Mouse (Mus musculus) hindbrain, embryonic 16.5 days (tissue): Measurements from ENCODE around the gene Srebf1. TPM values are rescaled to one million over a fixed set of nuclear protein-coding genes. Genes with fewer than 3 reads are reported as not detected.

Experiments used
- ATAC-seq: fragments of 200-750 bp; cut with Nextera tagmentation; 2 replicates; pipeline ENCODE4 v1.8.0; 2017; ENCODE audit warnings: moderate TSS enrichment, moderate library complexity
- H3K27ac ChIP-seq: fragments of 300-500 bp; sonication (generic); 2 replicates; pipeline ENCODE4 v1.5.1; 2014; ENCODE audit warnings: low read depth, mild to moderate bottlenecking, control low read depth, low read length, moderate library complexity
- H3K27me3 ChIP-seq: fragments of 300-500 bp; sonication (generic); replicated peaks from 2 replicates; pipeline ENCODE4 v1.6.1; 2014; ENCODE audit warnings: low read length; ENCODE audit not compliant: control insufficient read depth, insufficient read depth
- H3K36me3 ChIP-seq: fragments of 300-500 bp; sonication (generic); 2 replicates; pipeline ENCODE4 v1.6.1; 2014; ENCODE audit warnings: mild to moderate bottlenecking, low read length, moderate library complexity, mixed read lengths; ENCODE audit not compliant: control insufficient read depth, insufficient read depth
- H3K4me1 ChIP-seq: fragments of 300-500 bp; sonication (generic); 2 replicates; pipeline ENCODE4 v1.6.1; 2014; ENCODE audit warnings: low read depth, low read length; ENCODE audit not compliant: control insufficient read depth, insufficient read depth
- H3K4me2 ChIP-seq: fragments of 300-500 bp; sonication (generic); 2 replicates; pipeline ENCODE4 v1.6.1; 2014; ENCODE audit warnings: mild to moderate bottlenecking, low read length, control low read depth, moderate library complexity
- H3K4me3 ChIP-seq: fragments of 300-500 bp; sonication (generic); 2 replicates; pipeline ENCODE4 v1.5.1; 2014; ENCODE audit warnings: mild to moderate bottlenecking, low read length, control low read depth, moderate library complexity
- H3K9ac ChIP-seq: fragments of 300-500 bp; sonication (generic); 2 replicates; pipeline ENCODE4 v1.6.1; 2014; ENCODE audit warnings: low read depth, mild to moderate bottlenecking, control low read depth, low read length, moderate library complexity
- H3K9me3 ChIP-seq: fragments of 300-500 bp; sonication (generic); 2 replicates; pipeline ENCODE4 v1.6.1; 2014; ENCODE audit warnings: mild to moderate bottlenecking, low read length, moderate library complexity; ENCODE audit not compliant: control insufficient read depth
- WGBS: fragments of 180-500 bp; shearing (Covaris S2); extraction: QIAGEN DNeasy Blood & Tissue Kit; methylation state at CpG from one replicate; pipeline ENCODE4 v1.1.7; 2014; 5-methylcytosine and 5-hydroxymethylcytosine counted together
- polyA plus RNA-seq: library from polyadenylated mRNA; unstranded; fragments of >200 nt; fragmentation: Nextera tagmentation; extraction: Ambion mirVana; gene quantifications from 2 replicates; pipeline ENCODE4 v1.2.1, GENCODE M21; 2015

The Srebf1 gene
- polyA plus RNA-seq, 1 experiment from 2014 or later: 42.5 TPM

- WGBS: 69% methylated on average over 11 of the region's 11 CpGs
- Histone ChIP-seq H3K4me1 (peaks cover 8% of the 10 kb centered on the region), H3K27me3 (no peaks in the 10 kb centered on the region), H3K4me3 (no peak overlapping the region), H3K4me2 (no peak overlapping the region), H3K36me3 (peaks cover 14% of the 10 kb centered on the region), H3K9ac (no peak overlapping the region), H3K27ac (no peak overlapping the region), H3K9me3 (no peaks in the 10 kb centered on the region)
- ATAC-seq: no peak
Measured at GRCm38 (mm10) chr11:60244503-60245143, 22.2 kb upstream of the Srebf1 start.

GRCm38 (mm10) chr11:60240509-60240908 lies 18.1 kb upstream of the Srebf1 start:
- Histone ChIP-seq H3K9ac (no peak overlapping the region), H3K9me3 (no peaks in the 10 kb centered on the region), H3K4me1 (no peaks in the 10 kb centered on the region), H3K27me3 (no peaks in the 10 kb centered on the region), H3K27ac (no peak overlapping the region), H3K4me3 (no peak overlapping the region), H3K36me3 (peaks cover 20% of the 10 kb centered on the region), H3K4me2 (no peak overlapping the region)
- no peak for ATAC-seq
- 80% methylated on average over 4 of the region's 4 CpGs for WGBS

GRCm38 (mm10) chr11:60235351-60235750 lies 13.0 kb upstream of the Srebf1 start:
- H3K4me1 ChIP-seq: peaks cover 3% of the 10 kb centered on the region
- H3K27ac ChIP-seq: no peak overlapping the region
- no peak for ATAC-seq
- no peak overlapping the region for H3K4me2 ChIP-seq
- H3K27me3 ChIP-seq: no peaks in the 10 kb centered on the region
- H3K36me3 ChIP-seq: peaks cover 9% of the 10 kb centered on the region
- no peaks in the 10 kb centered on the region for H3K9me3 ChIP-seq
- H3K9ac ChIP-seq: no peak overlapping the region
- H3K4me3 ChIP-seq: no peak overlapping the region
- 85% methylated on average over 5 of the region's 5 CpGs for WGBS

GRCm38 (mm10) chr11:60233235-60233634 lies 10.9 kb upstream of the Srebf1 start:
- Histone ChIP-seq H3K4me1 (peaks cover 3% of the 10 kb centered on the region), H3K4me3 (no peak overlapping the region), H3K9ac (no peak overlapping the region), H3K27me3 (no peaks in the 10 kb centered on the region), H3K4me2 (no peak overlapping the region), H3K27ac (no peak overlapping the region), H3K9me3 (no peaks in the 10 kb centered on the region), H3K36me3 (peaks cover 8% of the 10 kb centered on the region)
- ATAC-seq: 0 out of 2 replicates have a peak, but pooled peaks have one; percentile 47
- WGBS: 54% methylated on average over 8 of the region's 8 CpGs

- H3K4me1 ChIP-seq: peaks cover 3% of the 10 kb centered on the region
- H3K27ac ChIP-seq: no peak overlapping the region
- H3K9me3 ChIP-seq: no peaks in the 10 kb centered on the region
- H3K36me3 ChIP-seq: peaks cover 8% of the 10 kb centered on the region
- no peak for ATAC-seq
- 80% methylated on average over 14 of the region's 14 CpGs for WGBS
- no peak overlapping the region for H3K4me2 ChIP-seq
- H3K27me3 ChIP-seq: no peaks in the 10 kb centered on the region
- H3K4me3 ChIP-seq: no peak overlapping the region
- H3K9ac ChIP-seq: no peak overlapping the region
Measured at GRCm38 (mm10) chr11:60232441-60233058, 10.2 kb upstream of the Srebf1 start.

DNA sequence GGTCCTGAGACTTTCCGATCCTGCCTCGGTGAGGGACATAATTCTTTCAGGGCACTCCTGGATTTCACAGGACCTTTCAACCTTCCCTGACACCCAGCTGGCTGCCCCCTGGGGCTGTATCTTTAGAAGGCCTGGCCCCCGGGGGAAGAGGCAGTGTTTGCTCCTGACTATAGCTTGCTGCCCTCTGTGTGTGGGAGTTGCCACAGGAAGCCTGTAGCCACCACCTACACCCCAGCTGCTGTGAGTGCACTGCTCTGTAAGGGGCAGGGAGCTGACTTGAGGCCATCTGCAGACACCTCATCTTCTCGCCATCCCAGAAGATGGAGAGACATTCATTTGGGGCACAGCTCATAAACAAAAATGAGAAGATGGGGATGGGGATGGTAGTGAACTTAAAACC lies 9.6 kb upstream of the Srebf1 start:
- Histone ChIP-seq H3K4me1 (peaks cover 3% of the 10 kb centered on the region), H3K9ac (no peak overlapping the region), H3K4me2 (no peak overlapping the region), H3K27ac (no peak overlapping the region), H3K27me3 (no peaks in the 10 kb centered on the region), H3K9me3 (no peaks in the 10 kb centered on the region), H3K4me3 (no peak overlapping the region), H3K36me3 (0 out of 2 replicates have a peak, but pooled peaks cover 3% of the 10 kb centered on the region)
- ATAC-seq: no peak
- WGBS: 44% methylated on average over 4 of the region's 4 CpGs

DNA sequence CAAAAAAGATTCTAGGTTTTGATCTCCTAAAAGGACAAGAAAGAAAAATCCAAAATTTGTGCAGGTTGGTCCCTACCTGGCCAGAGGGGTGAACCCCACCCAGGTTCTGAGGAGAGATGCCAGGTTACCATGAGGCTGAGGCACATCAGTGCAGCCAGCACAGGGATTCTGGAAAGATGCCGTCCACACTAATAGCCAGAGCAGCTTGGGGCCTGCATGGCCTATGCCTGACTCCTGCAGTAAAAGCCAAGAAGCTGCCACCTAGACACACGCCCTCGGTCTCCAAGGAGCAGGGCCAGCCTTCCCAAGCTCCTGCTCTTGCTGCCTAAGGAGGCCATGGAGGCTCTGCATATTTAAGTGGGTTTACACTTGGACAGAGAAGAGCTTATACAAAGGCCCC lies 8.9 kb upstream of the Srebf1 start:
- WGBS: 74% methylated on average over 3 of the region's 3 CpGs
- Histone ChIP-seq H3K9me3 (no peaks in the 10 kb centered on the region), H3K9ac (no peak overlapping the region), H3K4me2 (no peak overlapping the region), H3K4me3 (no peak overlapping the region), H3K27ac (no peak overlapping the region), H3K27me3 (no peaks in the 10 kb centered on the region), H3K36me3 (0 out of 2 replicates have a peak, but pooled peaks cover 2% of the 10 kb centered on the region), H3K4me1 (peaks cover 3% of the 10 kb centered on the region)
- ATAC-seq: 0 out of 2 replicates have a peak, but pooled peaks have one; percentile 48

GRCm38 (mm10) chr11:60230512-60230911 lies 8.1 kb upstream of the Srebf1 start:
- H3K36me3 ChIP-seq: 0 out of 2 replicates have a peak, but pooled peaks cover 2% of the 10 kb centered on the region
- no peak for ATAC-seq
- H3K27ac ChIP-seq: no peak overlapping the region
- H3K9ac ChIP-seq: no peak overlapping the region
- no peak overlapping the region for H3K4me2 ChIP-seq
- H3K9me3 ChIP-seq: no peaks in the 10 kb centered on the region
- H3K4me1 ChIP-seq: peaks cover 3% of the 10 kb centered on the region
- H3K27me3 ChIP-seq: no peaks in the 10 kb centered on the region
- WGBS: 90% methylated on average over 7 of the region's 7 CpGs
- no peak overlapping the region for H3K4me3 ChIP-seq

GRCm38 (mm10) chr11:60229821-60230220 lies 7.4 kb upstream of the Srebf1 start:
- 73% methylated on average over 13 of the region's 13 CpGs for whole genome bisulfite sequencing
- Histone ChIP-seq H3K9ac (no peak overlapping the region), H3K36me3 (0 out of 2 replicates have a peak, but pooled peaks cover 2% of the 10 kb centered on the region), H3K4me1 (peaks cover 3% of the 10 kb centered on the region), H3K27me3 (no peaks in the 10 kb centered on the region), H3K4me3 (no peak overlapping the region), H3K4me2 (no peak overlapping the region), H3K9me3 (no peaks in the 10 kb centered on the region), H3K27ac (no peak overlapping the region)
- ATAC-seq: no peak
